Mouse (Mus musculus) kidney, postnatal 0 days (tissue): ENCODE results near the gene Ros1. TPM values are rescaled to one million over a fixed set of nuclear protein-coding genes. Genes with fewer than 3 reads are reported as not detected.

Experiments used
- ATAC-seq: fragments of 200-750 bp; cut with Nextera tagmentation; replicated peaks from 2 replicates; pipeline ENCODE4 v1.8.0; 2017; ENCODE audit warnings: low read depth, moderate number of reproducible peaks, moderate TSS enrichment, moderate library complexity; ENCODE audit not compliant: low FRiP score
- DNase-seq: peaks from one replicate; pipeline ENCODE4 v3.0.0-alpha.2; 2016; ENCODE audit warnings: low spot score
- H3K27ac ChIP-seq: fragments of 300-500 bp; sonication (generic); 2 replicates; pipeline ENCODE4 v1.5.1; 2014; ENCODE audit warnings: mild to moderate bottlenecking
- H3K27me3 ChIP-seq: fragments of 300-500 bp; sonication (generic); 2 replicates; pipeline ENCODE4 v1.6.1; 2014; ENCODE audit warnings: low read length, mixed read lengths; ENCODE audit not compliant: insufficient read depth
- H3K36me3 ChIP-seq: fragments of 300-500 bp; sonication (generic); 2 replicates; pipeline ENCODE4 v1.6.1; 2014; ENCODE audit warnings: low read length, mixed read lengths; ENCODE audit not compliant: insufficient read depth
- H3K4me1 ChIP-seq: fragments of 300-500 bp; sonication (generic); replicated peaks from 2 replicates; pipeline ENCODE4 v1.6.1; 2014; ENCODE audit warnings: antibody characterized with exemption, low read length, mixed read lengths; ENCODE audit not compliant: insufficient read depth
- H3K4me2 ChIP-seq: fragments of 300-500 bp; sonication (generic); 2 replicates; pipeline ENCODE4 v1.6.1; 2014; ENCODE audit warnings: mild to moderate bottlenecking, low read length, moderate library complexity, mixed read lengths
- H3K4me3 ChIP-seq: fragments of 300-500 bp; sonication (generic); replicated peaks from 2 replicates; pipeline ENCODE4 v1.5.1; 2014; ENCODE audit warnings: low read depth, low read length
- H3K9ac ChIP-seq: fragments of 300-500 bp; sonication (generic); 2 replicates; pipeline ENCODE4 v1.6.1; 2014; ENCODE audit warnings: low read depth, low read length
- H3K9me3 ChIP-seq: fragments of 300-500 bp; sonication (generic); replicated peaks from 2 replicates; pipeline ENCODE4 v1.6.1; 2016; ENCODE audit warnings: low read length, inconsistent platforms, mixed read lengths
- CTCF ChIP-seq: IDR thresholded peaks from 2 replicates; pipeline ENCODE4 v1.5.1; 2016; ENCODE audit warnings: antibody characterized with exemption, low read depth, mild to moderate bottlenecking, moderate library complexity
- WGBS: fragments of 180-500 bp; shearing (Covaris S2); extraction: QIAGEN DNeasy Blood & Tissue Kit; methylation state at CpG from one replicate; pipeline ENCODE4 v1.1.7; 2014; 5-methylcytosine and 5-hydroxymethylcytosine counted together
- microRNA-seq: library from miRNA; unstranded; fragments of <30 nt; microRNA quantifications from one replicate; pipeline ENCODE4, GENCODE M21; 2016
- polyA plus RNA-seq: library from polyadenylated mRNA; unstranded; fragments of >200 nt; fragmentation: Nextera tagmentation; extraction: Ambion mirVana; gene quantifications from 2 replicates; pipeline ENCODE4 v1.2.1, GENCODE M21; 2015

Gene Ros1
- polyA plus RNA-seq, 1 experiment from 2014 or later: 1.2 TPM

- TF ChIP-seq CTCF: no peak
- H3K36me3 ChIP-seq: no peaks in the 10 kb centered on the region
- H3K4me3 ChIP-seq: no peak overlapping the region
- H3K9ac ChIP-seq: no peak overlapping the region
- H3K4me1 ChIP-seq: peaks cover 5% of the 10 kb centered on the region; the same call in 1 of the 2 replicates
- no peaks in the 10 kb centered on the region for H3K9me3 ChIP-seq
- 18% methylated on average over 2 of the region's 2 CpGs for WGBS
- H3K4me2 ChIP-seq: no peak overlapping the region
- H3K27ac ChIP-seq: no peak overlapping the region
- DNase-seq (no peak), ATAC-seq (no peak)
- peaks cover 79% of the 10 kb centered on the region for H3K27me3 ChIP-seq
Measured at GRCm38 (mm10) chr10:52024053-52024410, 171.0 kb downstream of the Ros1 start.

- Histone ChIP-seq H3K4me2 (peak overlapping the region; percentile 67; the same call in 1 of the 2 replicates), H3K36me3 (no peaks in the 10 kb centered on the region), H3K9ac (no peak overlapping the region), H3K4me3 (0 out of 2 replicates have a peak overlapping the region, but pooled peaks have one; percentile 37), H3K9me3 (no peaks in the 10 kb centered on the region), H3K27ac (no peak overlapping the region), H3K4me1 (peaks cover 5% of the 10 kb centered on the region; the same call in 1 of the 2 replicates), H3K27me3 (peaks cover 76% of the 10 kb centered on the region)
- WGBS: 3% methylated on average over 17 of the region's 17 CpGs
- no peak for ATAC-seq
- DNase-seq: no peak
- TF ChIP-seq CTCF: no peak
Measured at GRCm38 (mm10) chr10:52023213-52024052, 171.6 kb downstream of the Ros1 start.

GRCm38 (mm10) chr10:52022413-52023212 lies 172.4 kb downstream of the Ros1 start, which contains the start of gene Vgll2:
Gene Vgll2, plus strand, starts transcription at chr10:52022502.
- peaks cover 69% of the 10 kb centered on the region for H3K27me3 ChIP-seq
- DNase-seq (peak; percentile 36), ATAC-seq (peak; percentile 63; the same call in 1 of the 2 replicates)
- peak within 1 kb of the TSS; percentile 37 for H3K4me3 ChIP-seq
- H3K9me3 ChIP-seq: no peaks in the 10 kb centered on the region
- under 1% methylated on average over 60 of the region's 60 CpGs for WGBS
- H3K36me3 ChIP-seq: no peaks in the 10 kb centered on the region
- H3K9ac ChIP-seq: no peak within 1 kb of the TSS
- TF ChIP-seq CTCF: no peak
- no peak within 1 kb of the TSS for H3K27ac ChIP-seq
- H3K4me1 ChIP-seq: peaks cover 5% of the 10 kb centered on the region; the same call in 1 of the 2 replicates
- H3K4me2 ChIP-seq: peak within 1 kb of the TSS; percentile 67

- no peaks in the 10 kb centered on the region for H3K36me3 ChIP-seq
- WGBS: 1% methylated on average over 14 of the region's 15 CpGs
- no peak for ATAC-seq
- no peak for DNase-seq
- peak overlapping the region; percentile 37 for H3K4me3 ChIP-seq
- H3K27ac ChIP-seq: no peak overlapping the region
- H3K9me3 ChIP-seq: no peaks in the 10 kb centered on the region
- peak overlapping the region; percentile 67 for H3K4me2 ChIP-seq
- no peak for TF ChIP-seq CTCF
- H3K27me3 ChIP-seq: peaks cover 62% of the 10 kb centered on the region
- no peak overlapping the region for H3K9ac ChIP-seq
- H3K4me1 ChIP-seq: peaks cover 5% of the 10 kb centered on the region; the same call in 1 of the 2 replicates
Measured at GRCm38 (mm10) chr10:52021736-52022394, 173.2 kb downstream of the Ros1 start.

- H3K4me3 ChIP-seq: no peak overlapping the region
- WGBS: 2% methylated on average over 9 of the region's 9 CpGs
Measured at GRCm38 (mm10) chr10:52021231-52021630, 173.8 kb downstream of the Ros1 start.

GRCm38 (mm10) chr10:52018471-52018870 lies 176.6 kb downstream of the Ros1 start:
- H3K4me3 ChIP-seq: no peak overlapping the region
- H3K9me3 ChIP-seq: no peaks in the 10 kb centered on the region
- H3K27ac ChIP-seq: no peak overlapping the region
- WGBS: 72% methylated on average over 1 of the region's 1 CpGs
- no peak overlapping the region for H3K9ac ChIP-seq
- peaks cover 5% of the 10 kb centered on the region; the same call in 1 of the 2 replicates for H3K4me1 ChIP-seq
- H3K27me3 ChIP-seq: peaks cover 33% of the 10 kb centered on the region
- no peak for TF ChIP-seq CTCF
- ATAC-seq (no peak), DNase-seq (no peak)
- no peak overlapping the region for H3K4me2 ChIP-seq
- H3K36me3 ChIP-seq: no peaks in the 10 kb centered on the region

More at GRCm38 (mm10) chr10:52021231-52021630, 173.8 kb downstream of the Ros1 start:
- no peak for TF ChIP-seq CTCF
- DNase-seq (no peak), ATAC-seq (no peak)
- Histone ChIP-seq H3K27me3 (peaks cover 59% of the 10 kb centered on the region), H3K4me1 (peaks cover 5% of the 10 kb centered on the region; the same call in 1 of the 2 replicates), H3K9ac (no peak overlapping the region), H3K27ac (no peak overlapping the region), H3K4me2 (no peak overlapping the region), H3K36me3 (no peaks in the 10 kb centered on the region), H3K9me3 (no peaks in the 10 kb centered on the region)

Small RNAs within 50 kb of the gene (microRNA-seq; reads per million reads assigned to microRNA genes)
- gene Gm24084: not detected

Other genes starting within 250 kb of the Ros1 start
- gene Vgll2, start 172.7 kb downstream of the Ros1 start, polyA plus RNA-seq: not detected in 2 replicates
- gene Dcbld1, start 38.4 kb upstream of the Ros1 start, polyA plus RNA-seq: 23.2 and 23.4 TPM in 2 replicates
- not detected in 2 replicates for gene Gm26741, start 163.5 kb upstream of the Ros1 start, polyA plus RNA-seq
- 18.5 and 18.8 TPM in 2 replicates for gene Gopc, start 186.9 kb upstream of the Ros1 start, polyA plus RNA-seq
- 2.1 and 2.4 TPM in 2 replicates for gene Nepn, start 193.7 kb upstream of the Ros1 start, polyA plus RNA-seq
- 24.0 and 24.1 TPM in 2 replicates for gene Nus1, start 222.3 kb upstream of the Ros1 start, polyA plus RNA-seq